Mouse (Mus musculus) kidney, adult 2 months (tissue): ENCODE measurements around the gene Ano7.

Source experiments
- CTCF ChIP-seq: fragments of 200-500 bp; conservative IDR thresholded peaks from 2 replicates; pipeline ENCODE4 v1.5.1; 2011; ENCODE audit warnings: low read depth, mild to moderate bottlenecking, control low read depth, low read length, moderate library complexity, mixed read lengths; ENCODE audit not compliant: insufficient read depth, insufficient read length
- POLR2A ChIP-seq: fragments of 200-500 bp; IDR thresholded peaks from one replicate; pipeline ENCODE4 v1.6.1; 2011; ENCODE audit warnings: low read depth, low read length, control low read depth

DNA sequence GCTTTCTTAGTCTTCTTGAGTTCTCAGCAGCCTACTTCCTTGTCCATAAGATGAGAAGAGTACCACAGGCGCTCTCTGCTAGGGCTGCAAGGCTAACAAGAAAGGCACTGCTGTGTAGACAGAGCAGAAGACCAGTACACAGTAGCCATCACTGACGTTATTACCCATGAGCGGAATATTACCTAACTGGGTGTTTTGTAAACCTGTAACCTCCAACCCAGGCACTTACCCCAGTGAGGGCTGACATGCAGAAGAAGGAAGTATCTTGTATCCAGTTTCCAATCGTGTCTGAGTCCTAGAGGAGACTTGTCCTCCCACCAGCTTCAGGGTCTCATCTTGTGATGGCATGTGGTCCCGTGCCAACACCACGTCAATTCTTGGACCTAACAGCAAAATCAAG lies 49.8 kb upstream of the Ano7 start:
- TF ChIP-seq CTCF (no peak), POLR2A (no peak)
